Mouse (Mus musculus): ENCODE results near the gene Xylb. TPM values are rescaled to one million over a fixed set of nuclear protein-coding genes. Genes with fewer than 3 reads are reported as not detected.

Gene Xylb
- polyA plus RNA-seq, 1 experiment, result 449 TPM

DNA sequence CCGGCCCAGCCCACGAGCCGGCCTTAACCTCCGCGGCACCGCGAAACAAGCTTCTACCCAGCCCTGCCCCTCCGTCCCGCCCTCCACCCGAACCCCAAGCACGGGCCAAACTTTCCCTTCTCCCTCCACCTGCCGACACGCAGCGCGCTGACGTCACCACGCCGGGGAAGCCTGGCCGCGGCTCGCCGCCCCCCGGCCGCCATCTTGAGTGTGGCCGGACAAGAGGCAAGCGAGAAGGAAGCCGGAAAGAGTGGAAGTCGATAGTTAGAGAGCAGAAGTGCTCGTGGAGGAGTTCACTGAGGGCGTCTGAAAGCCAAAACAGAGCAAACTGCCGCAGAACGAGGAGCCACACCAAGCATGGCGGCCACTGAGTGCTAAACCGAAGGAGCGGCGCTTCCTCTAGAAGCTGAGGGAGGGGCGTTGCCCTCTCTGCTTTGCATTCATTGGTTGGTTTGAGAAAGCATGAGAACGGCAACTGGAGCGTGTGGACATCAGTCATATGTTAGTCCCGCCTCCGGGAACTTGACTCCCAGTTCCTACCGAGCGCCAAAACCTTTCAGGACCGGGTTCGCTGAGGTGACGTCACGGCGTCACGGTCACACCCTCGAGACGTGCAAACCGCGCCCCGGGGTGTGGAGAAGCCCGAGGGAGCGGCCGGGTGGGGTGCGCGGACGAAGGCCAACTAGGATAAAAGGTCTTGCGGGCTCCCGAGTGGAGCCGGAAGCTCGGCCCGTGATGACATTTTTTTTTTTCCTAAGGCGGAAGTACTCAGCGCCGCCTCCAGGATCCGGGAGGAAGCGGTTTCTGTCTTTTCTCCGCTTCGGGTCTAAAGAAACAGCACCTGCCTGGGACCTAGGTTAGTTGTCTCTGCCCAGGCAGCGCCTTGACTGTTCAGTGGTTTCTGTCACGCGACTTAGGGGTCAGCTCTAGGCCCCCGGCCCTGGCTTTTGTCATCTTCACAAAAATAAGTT is 34.6 kb upstream of the Xylb start, which contains the start of gene Oxsr1:
Oxsr1 (minus strand) TSS at position 139 of the 971 bp plus-strand sequence.
- DNase-seq, result peak; percentile 100
- TF ChIP-seq CTCF (conservative IDR thresholded peaks at IDR 0.05; ENCODE audit: insufficient read depth, insufficient read length, low read depth, low read length), result peak; percentile 40
- TF ChIP-seq POLR2A (IDR thresholded peaks at IDR 0.05; ENCODE audit: low read depth, low read length), result no peak
- Histone ChIP-seq H3K4me3 (ENCODE audit: insufficient read depth, low read depth, low read length) (peak within 1 kb of the TSS; percentile 72), H3K4me1 (ENCODE audit: control insufficient read depth, insufficient read depth, low read length) (peaks cover 6% of the 10 kb centered on the region; the same call in 1 of the 2 replicates), H3K27ac (ENCODE audit: insufficient read depth, low read depth, low read length) (peak within 1 kb of the TSS; percentile 100), H3K36me3 (ENCODE audit: control insufficient read depth, insufficient read depth, low read length) (no peaks in the 10 kb centered on the region), H3K27me3 (replicated peaks; ENCODE audit: control insufficient read depth, insufficient read depth, low read length) (no peaks in the 10 kb centered on the region)
- WGBS, result under 1% methylated on average over 76 of the region's 76 CpGs

DNA sequence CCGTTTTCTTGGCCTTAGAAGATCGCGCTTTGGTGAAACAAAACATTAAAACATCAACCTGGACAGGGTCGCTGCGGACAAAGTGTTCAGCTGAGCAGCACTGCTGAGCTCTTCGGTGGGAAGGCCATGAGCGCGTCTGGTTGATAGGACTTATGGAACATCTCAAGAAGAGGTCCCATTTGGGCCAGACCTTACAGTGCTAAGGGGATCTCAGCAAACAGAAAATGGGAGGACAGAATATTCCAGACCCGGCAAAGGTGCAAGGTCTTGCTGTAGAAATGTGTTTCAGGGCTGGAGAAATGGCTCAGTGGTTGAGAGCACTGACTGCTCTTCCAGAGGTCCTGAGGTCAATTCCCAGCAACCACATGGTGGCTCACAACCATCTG is 33.9 kb upstream of the Xylb start:
- DNase-seq, result no peak
- 2% methylated on average over 9 of the region's 9 CpGs for WGBS
- no peak for TF ChIP-seq CTCF (conservative IDR thresholded peaks at IDR 0.05; ENCODE audit: insufficient read depth, insufficient read length, low read depth, low read length)
- Histone ChIP-seq H3K36me3 (ENCODE audit: control insufficient read depth, insufficient read depth, low read length) (no peaks in the 10 kb centered on the region), H3K27ac (ENCODE audit: insufficient read depth, low read depth, low read length) (peak overlapping the region; percentile 88), H3K27me3 (replicated peaks; ENCODE audit: control insufficient read depth, insufficient read depth, low read length) (no peaks in the 10 kb centered on the region), H3K4me1 (ENCODE audit: control insufficient read depth, insufficient read depth, low read length) (peaks cover 6% of the 10 kb centered on the region; the same call in 1 of the 2 replicates), H3K4me3 (ENCODE audit: insufficient read depth, low read depth, low read length) (peak overlapping the region; percentile 61)

DNA sequence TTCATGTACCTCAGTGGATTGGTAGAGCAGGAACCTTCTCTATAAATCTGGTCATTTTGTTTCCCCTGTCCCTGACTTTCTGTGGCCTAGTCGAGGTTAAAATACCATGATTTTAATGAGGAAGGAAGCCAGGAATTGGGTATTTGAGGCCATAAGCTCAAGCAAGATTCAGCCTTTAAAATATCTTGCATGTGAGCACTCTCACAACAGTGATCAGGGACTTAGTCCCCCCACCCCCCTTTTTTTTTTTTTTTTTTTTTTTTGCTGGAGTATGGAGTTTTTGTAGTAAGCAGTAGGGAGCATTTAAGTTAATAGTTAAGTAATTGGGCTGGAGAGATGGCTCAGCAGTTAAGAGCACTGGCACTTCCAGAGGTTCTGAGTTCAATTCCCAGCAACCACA is 33.1 kb upstream of the Xylb start:
- TF ChIP-seq CTCF (conservative IDR thresholded peaks at IDR 0.05; ENCODE audit: insufficient read depth, insufficient read length, low read depth, low read length) (no peak), POLR2A (IDR thresholded peaks at IDR 0.05; ENCODE audit: low read depth, low read length) (no peak)
- Histone ChIP-seq H3K4me1 (ENCODE audit: control insufficient read depth, insufficient read depth, low read length) (peaks cover 6% of the 10 kb centered on the region; the same call in 1 of the 2 replicates), H3K4me3 (ENCODE audit: insufficient read depth, low read depth, low read length) (no peak overlapping the region), H3K27me3 (replicated peaks; ENCODE audit: control insufficient read depth, insufficient read depth, low read length) (no peaks in the 10 kb centered on the region), H3K36me3 (ENCODE audit: control insufficient read depth, insufficient read depth, low read length) (no peaks in the 10 kb centered on the region), H3K27ac (ENCODE audit: insufficient read depth, low read depth, low read length) (no peak overlapping the region)
- WGBS, result 57% methylated on average over 1 of the region's 1 CpGs
- DNase-seq, result no peak

DNA sequence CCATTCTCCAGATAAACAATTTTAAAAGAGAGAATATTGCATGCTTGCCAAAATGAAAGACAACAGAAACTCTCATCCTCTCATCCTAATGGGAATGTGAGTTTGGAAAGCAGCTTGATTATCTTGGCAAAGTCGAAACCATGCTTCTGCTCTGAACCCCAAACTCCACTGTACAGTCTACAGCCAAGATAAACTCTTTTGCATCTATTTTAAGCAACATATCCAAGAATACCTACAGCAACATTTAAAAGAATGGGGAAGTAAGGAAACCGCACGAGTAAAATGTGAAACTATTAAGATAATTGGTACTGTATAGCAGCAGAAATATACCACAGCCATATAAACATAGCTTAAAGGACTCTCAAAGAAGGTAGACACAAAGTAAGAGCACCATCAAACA is 28.7 kb upstream of the Xylb start:
- TF ChIP-seq CTCF (conservative IDR thresholded peaks at IDR 0.05; ENCODE audit: insufficient read depth, insufficient read length, low read depth, low read length) (no peak), POLR2A (IDR thresholded peaks at IDR 0.05; ENCODE audit: low read depth, low read length) (no peak)
- H3K27ac ChIP-seq (ENCODE audit: insufficient read depth, low read depth, low read length), result no peak overlapping the region
- no peak overlapping the region for H3K4me3 ChIP-seq (ENCODE audit: insufficient read depth, low read depth, low read length)
- WGBS, result 69% methylated on average over 3 of the region's 3 CpGs
- DNase-seq, result no peak
- H3K27me3 ChIP-seq (replicated peaks; ENCODE audit: control insufficient read depth, insufficient read depth, low read length), result no peaks in the 10 kb centered on the region
- H3K36me3 ChIP-seq (ENCODE audit: control insufficient read depth, insufficient read depth, low read length), result no peaks in the 10 kb centered on the region
- 0 out of 2 replicates have a peak, but pooled peaks cover 2% of the 10 kb centered on the region for H3K4me1 ChIP-seq (ENCODE audit: control insufficient read depth, insufficient read depth, low read length)

DNA sequence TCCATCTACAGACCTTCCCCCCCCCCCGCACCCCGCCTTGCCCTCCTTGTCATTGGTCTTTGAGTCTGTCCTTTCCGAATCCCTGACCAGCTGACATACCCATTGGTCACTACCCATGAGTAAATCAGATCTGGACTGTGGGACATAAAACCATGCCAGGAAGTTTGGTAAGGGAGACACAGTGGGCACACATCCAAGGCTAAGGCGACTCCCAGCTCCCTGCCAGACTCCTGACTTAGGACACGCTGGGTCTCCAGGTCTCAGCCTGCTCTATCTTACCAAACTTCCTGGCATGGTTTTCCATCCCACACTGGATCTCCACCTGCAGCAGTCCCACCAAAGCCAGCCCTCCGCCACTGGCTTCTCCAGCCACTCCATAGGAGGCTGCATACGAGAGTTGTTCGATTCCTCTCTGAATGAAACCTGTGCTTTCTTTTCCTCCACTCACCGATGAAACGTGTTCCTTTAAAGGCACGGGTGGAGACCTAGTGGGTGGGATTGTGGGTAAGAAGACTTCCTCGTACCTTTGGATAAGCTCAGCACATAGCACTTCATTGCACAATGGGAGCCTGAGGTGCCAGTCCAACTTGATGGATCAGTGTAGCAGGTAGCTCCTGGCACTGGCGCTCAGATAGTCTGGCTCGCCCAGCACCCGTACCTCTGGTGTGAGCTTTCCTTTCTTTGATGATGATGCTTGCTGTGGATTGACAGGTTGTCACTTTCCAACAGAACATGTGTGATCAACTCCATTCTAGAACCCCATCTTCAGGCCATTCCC is 26.8 kb upstream of the Xylb start:
- 83% methylated on average over 15 of the region's 15 CpGs for WGBS
- Histone ChIP-seq H3K36me3 (ENCODE audit: control insufficient read depth, insufficient read depth, low read length) (no peaks in the 10 kb centered on the region), H3K4me3 (ENCODE audit: insufficient read depth, low read depth, low read length) (no peak overlapping the region), H3K4me1 (ENCODE audit: control insufficient read depth, insufficient read depth, low read length) (peaks cover 6% of the 10 kb centered on the region; the same call in 1 of the 2 replicates), H3K27me3 (replicated peaks; ENCODE audit: control insufficient read depth, insufficient read depth, low read length) (no peaks in the 10 kb centered on the region), H3K27ac (ENCODE audit: insufficient read depth, low read depth, low read length) (no peak overlapping the region)
- TF ChIP-seq POLR2A (IDR thresholded peaks at IDR 0.05; ENCODE audit: low read depth, low read length), result no peak
- no peak for TF ChIP-seq CTCF (conservative IDR thresholded peaks at IDR 0.05; ENCODE audit: insufficient read depth, insufficient read length, low read depth, low read length)
- no peak for DNase-seq

DNA sequence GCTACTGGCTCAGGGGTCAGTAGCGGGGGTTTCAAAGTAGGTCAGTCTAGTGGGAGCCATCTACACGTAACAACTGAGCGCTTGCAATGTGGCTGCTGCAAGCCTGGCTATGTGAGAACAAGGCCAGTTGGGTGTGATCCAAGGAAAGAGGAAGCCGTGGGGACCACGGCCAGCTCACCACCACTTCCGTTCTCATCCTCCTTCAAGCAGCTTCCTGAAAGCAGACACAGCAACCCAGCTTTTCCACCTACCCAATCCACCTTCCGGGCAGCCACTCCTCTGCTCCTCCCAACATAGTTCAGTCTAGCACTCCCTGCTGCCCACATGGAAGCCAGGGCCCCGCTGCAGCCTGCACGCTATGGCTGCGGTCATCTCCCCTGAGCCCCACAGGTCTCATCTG is 22.9 kb upstream of the Xylb start:
- peak; percentile 80 for DNase-seq
- TF ChIP-seq CTCF (conservative IDR thresholded peaks at IDR 0.05; ENCODE audit: insufficient read depth, insufficient read length, low read depth, low read length), result no peak
- no peak for TF ChIP-seq POLR2A (IDR thresholded peaks at IDR 0.05; ENCODE audit: low read depth, low read length)
- H3K4me1 ChIP-seq (ENCODE audit: control insufficient read depth, insufficient read depth, low read length), result peaks cover 7% of the 10 kb centered on the region
- WGBS, result 45% methylated on average over 10 of the region's 10 CpGs
- peak overlapping the region; percentile 64; the same call in 1 of the 2 replicates for H3K27ac ChIP-seq (ENCODE audit: insufficient read depth, low read depth, low read length)
- H3K27me3 ChIP-seq (replicated peaks; ENCODE audit: control insufficient read depth, insufficient read depth, low read length), result no peaks in the 10 kb centered on the region
- no peak overlapping the region for H3K4me3 ChIP-seq (ENCODE audit: insufficient read depth, low read depth, low read length)
- no peaks in the 10 kb centered on the region for H3K36me3 ChIP-seq (ENCODE audit: control insufficient read depth, insufficient read depth, low read length)
